Mouse (Mus musculus): ENCODE data around the gene Asxl2. TPM values are rescaled to one million over a fixed set of nuclear protein-coding genes. Genes with fewer than 3 reads are reported as not detected.

Asxl2 gene
- polyA plus RNA-seq, 1 experiment: 7.0 TPM

DNA sequence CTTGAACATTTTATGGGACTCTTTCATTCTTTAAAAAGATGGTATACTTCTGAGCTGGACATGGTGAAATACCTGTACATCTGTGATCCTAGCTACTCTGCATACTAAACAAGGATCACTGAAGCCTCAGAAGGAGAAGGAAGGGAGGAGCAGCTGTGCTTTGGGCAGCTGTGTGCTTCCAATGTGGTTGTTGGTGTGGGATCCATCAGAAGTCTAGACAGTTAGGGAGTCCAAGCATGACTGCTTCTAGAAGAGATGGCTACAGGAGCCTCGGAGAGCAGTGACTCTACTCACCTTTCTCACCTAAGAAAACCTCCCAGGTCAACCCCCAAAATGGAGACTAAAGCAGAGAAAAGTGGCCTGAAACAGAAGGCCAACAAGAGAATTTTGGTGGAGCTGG is 111.4 kb downstream of the Asxl2 start:
- Histone ChIP-seq H3K4me3 (no peak overlapping the region), H3K36me3 (ENCODE audit: control insufficient read depth, insufficient read depth) (no peaks in the 10 kb centered on the region), H3K4me2 (ENCODE audit: low read depth) (no peak overlapping the region), H3ac (ENCODE audit: control insufficient read depth, insufficient read length) (no peak overlapping the region), H3K27me3 (ENCODE audit: control insufficient read depth, insufficient read depth, insufficient read length) (no peaks in the 10 kb centered on the region), H3K79me2 (ENCODE audit: control insufficient read depth, insufficient read depth) (no peaks in the 10 kb centered on the region)
- TF ChIP-seq TCF12 (IDR thresholded peaks at IDR 0.05; ENCODE audit: insufficient read depth, poor library complexity, severe bottlenecking) (no peak), POLR2AphosphoS2 (IDR thresholded peaks at IDR 0.05; ENCODE audit: insufficient read length, low read depth) (no peak), USF1 (IDR thresholded peaks at IDR 0.05; ENCODE audit: low read depth) (no peak), REST (IDR thresholded peaks at IDR 0.05; ENCODE audit: insufficient read depth, insufficient read length) (no peak), TCF3 (IDR thresholded peaks at IDR 0.05; ENCODE audit: insufficient read length, low read depth) (no peak), CEBPB (IDR thresholded peaks at IDR 0.05; ENCODE audit: insufficient read depth, poor library complexity, severe bottlenecking) (no peak), E2F4 (IDR thresholded peaks at IDR 0.05; ENCODE audit: insufficient read depth) (no peak)

DNA sequence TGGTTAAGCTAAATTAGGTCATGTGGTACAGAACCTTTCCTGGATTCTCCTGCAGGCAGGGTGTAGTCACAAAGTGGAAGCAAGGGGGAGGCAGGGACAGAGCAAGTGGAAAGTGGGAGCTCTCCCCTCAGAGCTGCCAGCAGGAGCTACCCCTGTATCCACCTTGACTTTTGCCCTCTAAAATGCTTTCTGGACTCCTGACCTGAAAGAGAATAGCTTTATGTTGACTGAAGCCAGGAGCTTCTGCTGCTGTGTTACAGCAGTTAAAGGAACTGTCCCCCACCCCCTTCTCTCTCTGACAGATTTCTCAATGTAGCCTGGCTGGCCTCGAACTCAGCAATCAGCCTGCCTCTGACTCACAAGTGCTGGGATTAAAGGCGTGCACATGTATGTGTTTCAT is 112.9 kb downstream of the Asxl2 start:
- no peak overlapping the region for H3K4me3 ChIP-seq
- H3K4me2 ChIP-seq (ENCODE audit: low read depth): no peak overlapping the region
- TF ChIP-seq E2F4 (IDR thresholded peaks at IDR 0.05; ENCODE audit: insufficient read depth) (no peak), MYOG (IDR thresholded peaks at IDR 0.05; ENCODE audit: control insufficient read depth in 1 of 3, insufficient read depth in 1 of 3, insufficient read length in 2 of 3, low read depth in 2 of 3) (no peak), TCF3 (IDR thresholded peaks at IDR 0.05; ENCODE audit: insufficient read length, low read depth) (no peak), REST (IDR thresholded peaks at IDR 0.05; ENCODE audit: insufficient read depth, insufficient read length) (no peak), SRF (IDR thresholded peaks at IDR 0.05; ENCODE audit: control insufficient read depth, insufficient read length, low read depth) (no peak), MAX (IDR thresholded peaks at IDR 0.05; ENCODE audit: low read depth) (no peak), TCF12 (IDR thresholded peaks at IDR 0.05; ENCODE audit: insufficient read depth, poor library complexity, severe bottlenecking) (no peak), CEBPB (IDR thresholded peaks at IDR 0.05; ENCODE audit: insufficient read depth, poor library complexity, severe bottlenecking) (no peak), MYOD1 (IDR thresholded peaks at IDR 0.05; ENCODE audit: control insufficient read depth in 1 of 3, insufficient read length in 2 of 3, low read depth in 2 of 3) (no peak)
- H3K36me3 ChIP-seq (ENCODE audit: control insufficient read depth, insufficient read depth): no peaks in the 10 kb centered on the region
- no peaks in the 10 kb centered on the region for H3K27me3 ChIP-seq (ENCODE audit: control insufficient read depth, insufficient read depth, insufficient read length)
- no peaks in the 10 kb centered on the region for H3K79me2 ChIP-seq (ENCODE audit: control insufficient read depth, insufficient read depth)
- no peak overlapping the region for H3ac ChIP-seq (ENCODE audit: control insufficient read depth, insufficient read length)

DNA sequence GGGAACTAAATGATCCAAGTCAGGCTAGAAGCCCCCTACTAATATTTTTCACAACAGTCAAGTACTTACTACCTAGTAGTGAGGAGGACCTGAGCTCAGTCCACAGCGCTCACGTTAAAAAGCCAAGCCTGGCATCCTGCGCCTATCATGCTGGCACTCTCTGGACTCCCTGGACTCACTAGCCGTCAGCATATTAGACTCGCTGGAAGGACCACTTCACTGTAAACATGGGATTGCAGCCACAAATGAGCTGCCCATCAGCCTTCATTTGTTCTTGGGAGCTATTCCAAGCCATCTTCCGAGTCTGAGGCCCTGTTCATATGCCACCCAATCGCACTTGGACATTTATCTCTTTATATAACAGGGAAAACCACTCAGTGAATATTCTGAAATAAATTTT is 114.2 kb downstream of the Asxl2 start:
- Histone ChIP-seq H3K27me3 (ENCODE audit: control insufficient read depth, insufficient read depth, insufficient read length) (no peaks in the 10 kb centered on the region), H3K79me2 (ENCODE audit: control insufficient read depth, insufficient read depth) (no peaks in the 10 kb centered on the region), H3K4me2 (ENCODE audit: low read depth) (no peak overlapping the region), H3ac (ENCODE audit: control insufficient read depth, insufficient read length) (no peak overlapping the region), H3K4me3 (no peak overlapping the region), H3K36me3 (ENCODE audit: control insufficient read depth, insufficient read depth) (no peaks in the 10 kb centered on the region)
- TF ChIP-seq E2F4 (IDR thresholded peaks at IDR 0.05; ENCODE audit: insufficient read depth) (no peak), TCF3 (IDR thresholded peaks at IDR 0.05; ENCODE audit: insufficient read length, low read depth) (no peak), TCF12 (IDR thresholded peaks at IDR 0.05; ENCODE audit: insufficient read depth, poor library complexity, severe bottlenecking) (no peak), CEBPB (IDR thresholded peaks at IDR 0.05; ENCODE audit: insufficient read depth, poor library complexity, severe bottlenecking) (no peak), MYOG (IDR thresholded peaks at IDR 0.05; ENCODE audit: control insufficient read depth in 1 of 3, insufficient read depth in 1 of 3, insufficient read length in 2 of 3, low read depth in 2 of 3) (no peak), USF1 (IDR thresholded peaks at IDR 0.05; ENCODE audit: low read depth) (no peak), MYOD1 (IDR thresholded peaks at IDR 0.05; ENCODE audit: control insufficient read depth in 1 of 3, insufficient read length in 2 of 3, low read depth in 2 of 3) (no peak), REST (IDR thresholded peaks at IDR 0.05; ENCODE audit: insufficient read depth, insufficient read length) (no peak), SRF (IDR thresholded peaks at IDR 0.05; ENCODE audit: control insufficient read depth, insufficient read length, low read depth) (no peak), POLR2AphosphoS2 (IDR thresholded peaks at IDR 0.05; ENCODE audit: insufficient read length, low read depth) (no peak), MAX (IDR thresholded peaks at IDR 0.05; ENCODE audit: low read depth) (no peak), POLR2A (IDR thresholded peaks at IDR 0.05; ENCODE audit: insufficient read length, low read depth) (no peak)

DNA sequence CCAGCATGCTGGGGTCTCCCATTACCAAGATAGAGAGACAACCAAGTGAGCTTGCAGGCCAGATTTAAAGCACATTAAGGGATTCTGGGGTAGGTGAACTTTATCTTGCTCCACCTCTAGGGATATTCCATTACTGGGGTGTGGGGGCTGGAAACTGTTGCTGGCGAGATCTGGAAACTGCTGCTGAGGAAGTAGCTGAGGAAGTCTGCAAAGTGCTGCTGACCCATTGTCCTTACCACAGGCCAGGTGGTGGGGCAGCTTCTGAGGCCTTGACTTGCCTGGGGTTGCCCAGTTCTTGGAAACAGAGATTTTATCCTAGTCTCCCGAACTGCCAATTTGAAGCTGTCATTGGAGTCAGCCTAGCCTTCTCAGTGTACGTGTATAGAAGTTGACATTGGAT is 118.8 kb downstream of the Asxl2 start:
- H3K27me3 ChIP-seq (ENCODE audit: control insufficient read depth, insufficient read depth, insufficient read length): no peaks in the 10 kb centered on the region
- TF ChIP-seq USF1 (IDR thresholded peaks at IDR 0.05; ENCODE audit: low read depth): no peak
- no peak overlapping the region for H3ac ChIP-seq (ENCODE audit: control insufficient read depth, insufficient read length)
- H3K79me2 ChIP-seq (ENCODE audit: control insufficient read depth, insufficient read depth): no peaks in the 10 kb centered on the region
- no peak overlapping the region for H3K4me2 ChIP-seq (ENCODE audit: low read depth)
- H3K4me3 ChIP-seq: no peak overlapping the region
- H3K36me3 ChIP-seq (ENCODE audit: control insufficient read depth, insufficient read depth): no peaks in the 10 kb centered on the region

DNA sequence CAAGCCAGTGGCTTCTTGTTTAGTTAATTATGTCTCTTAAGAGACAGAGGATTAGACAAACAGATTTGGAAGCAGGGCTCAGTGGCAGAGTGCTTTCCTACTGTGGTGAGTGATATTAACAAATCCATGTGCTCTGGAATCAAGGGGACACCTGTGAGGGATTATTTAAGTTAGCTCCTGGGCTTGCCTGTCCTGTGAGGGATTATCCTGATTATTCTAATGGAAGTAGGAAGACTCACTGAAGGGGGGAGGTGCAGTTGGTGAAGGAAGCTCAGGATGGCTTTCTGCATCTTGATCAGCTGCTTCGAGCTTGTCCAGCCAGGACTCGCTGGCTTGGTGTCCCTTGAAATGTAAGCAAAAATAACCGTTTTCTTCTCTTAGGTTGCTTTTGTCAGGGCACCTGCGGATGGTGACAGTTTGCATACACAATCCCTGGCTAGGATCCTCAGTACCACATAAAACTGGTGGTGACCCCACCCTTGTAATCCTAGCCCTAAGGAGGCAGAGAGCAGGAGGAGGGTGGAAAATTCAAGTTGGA is 119.5 kb downstream of the Asxl2 start:
- H3ac ChIP-seq (ENCODE audit: control insufficient read depth, insufficient read length): no peak overlapping the region
- H3K79me2 ChIP-seq (ENCODE audit: control insufficient read depth, insufficient read depth): no peaks in the 10 kb centered on the region
- no peak overlapping the region for H3K4me3 ChIP-seq
- no peak overlapping the region for H3K4me2 ChIP-seq (ENCODE audit: low read depth)
- TF ChIP-seq E2F4 (IDR thresholded peaks at IDR 0.05; ENCODE audit: insufficient read depth): no peak
- TF ChIP-seq POLR2AphosphoS2 (IDR thresholded peaks at IDR 0.05; ENCODE audit: insufficient read length, low read depth): no peak
- TF ChIP-seq REST (IDR thresholded peaks at IDR 0.05; ENCODE audit: insufficient read depth, insufficient read length): no peak
- no peak for TF ChIP-seq POLR2A (IDR thresholded peaks at IDR 0.05; ENCODE audit: insufficient read length, low read depth)
- no peak for TF ChIP-seq USF1 (IDR thresholded peaks at IDR 0.05; ENCODE audit: low read depth)
- TF ChIP-seq TCF3 (IDR thresholded peaks at IDR 0.05; ENCODE audit: insufficient read length, low read depth): no peak
- no peak for TF ChIP-seq MYOD1 (IDR thresholded peaks at IDR 0.05; ENCODE audit: control insufficient read depth in 1 of 3, insufficient read length in 2 of 3, low read depth in 2 of 3)
- TF ChIP-seq CEBPB (IDR thresholded peaks at IDR 0.05; ENCODE audit: insufficient read depth, poor library complexity, severe bottlenecking): no peak
- no peaks in the 10 kb centered on the region for H3K27me3 ChIP-seq (ENCODE audit: control insufficient read depth, insufficient read depth, insufficient read length)
- H3K36me3 ChIP-seq (ENCODE audit: control insufficient read depth, insufficient read depth): no peaks in the 10 kb centered on the region
